Mouse (Mus musculus) forelimb bud, embryonic 11.5 days (tissue): ENCODE data around the gene Mars.
A peak's percentile ranks its signal among the peaks of the same experiment; 100 is the strongest.
"Not testable (repeated sequence)": the region's sequence is repeated elsewhere in the genome, so short reads cannot be mapped to it uniquely, and the experiment has no call there.

Source experiments
- DNase-seq: peaks from one replicate; pipeline ENCODE4 v3.0.0-alpha.2; 2012; ENCODE audit warnings: low read depth, low spot score

The Mars gene

DNA sequence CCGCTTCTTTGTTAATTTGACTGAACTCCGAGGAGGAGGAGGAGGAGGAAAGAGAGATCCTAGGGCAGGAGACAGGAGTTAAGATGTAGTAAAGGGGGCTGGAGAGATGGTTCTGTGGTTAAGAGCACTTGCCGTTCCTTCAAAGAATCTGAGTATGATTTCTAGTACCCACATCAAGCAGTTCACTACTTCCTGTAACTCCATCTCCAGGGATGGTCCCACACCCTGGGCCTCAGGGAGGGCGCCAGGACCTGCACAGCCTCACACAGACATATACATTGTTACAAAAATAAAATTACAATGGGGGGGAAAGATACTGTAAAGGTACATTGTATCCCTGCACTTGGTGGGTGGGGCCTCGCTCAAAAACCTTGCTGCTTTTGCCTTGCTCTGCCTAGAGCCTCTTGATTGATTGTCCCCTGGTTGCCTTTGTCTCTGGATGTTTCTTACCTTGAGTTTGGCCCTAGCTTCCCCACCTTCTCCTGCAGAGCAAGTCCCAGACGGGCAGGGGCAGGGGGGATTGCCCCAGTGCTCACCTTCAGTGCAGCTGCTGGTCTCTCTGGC is 26.0 kb upstream of the Mars start:
- no peak for DNase-seq

- no peak for DNase-seq
Observed at GRCm38 (mm10) chr10:127336952-127337351, 25.4 kb upstream of the Mars start.

GRCm38 (mm10) chr10:127335271-127335670 is 23.7 kb upstream of the Mars start:
- no peak for DNase-seq

- no peak for DNase-seq
Observed at GRCm38 (mm10) chr10:127333152-127333551, 21.6 kb upstream of the Mars start.

DNA sequence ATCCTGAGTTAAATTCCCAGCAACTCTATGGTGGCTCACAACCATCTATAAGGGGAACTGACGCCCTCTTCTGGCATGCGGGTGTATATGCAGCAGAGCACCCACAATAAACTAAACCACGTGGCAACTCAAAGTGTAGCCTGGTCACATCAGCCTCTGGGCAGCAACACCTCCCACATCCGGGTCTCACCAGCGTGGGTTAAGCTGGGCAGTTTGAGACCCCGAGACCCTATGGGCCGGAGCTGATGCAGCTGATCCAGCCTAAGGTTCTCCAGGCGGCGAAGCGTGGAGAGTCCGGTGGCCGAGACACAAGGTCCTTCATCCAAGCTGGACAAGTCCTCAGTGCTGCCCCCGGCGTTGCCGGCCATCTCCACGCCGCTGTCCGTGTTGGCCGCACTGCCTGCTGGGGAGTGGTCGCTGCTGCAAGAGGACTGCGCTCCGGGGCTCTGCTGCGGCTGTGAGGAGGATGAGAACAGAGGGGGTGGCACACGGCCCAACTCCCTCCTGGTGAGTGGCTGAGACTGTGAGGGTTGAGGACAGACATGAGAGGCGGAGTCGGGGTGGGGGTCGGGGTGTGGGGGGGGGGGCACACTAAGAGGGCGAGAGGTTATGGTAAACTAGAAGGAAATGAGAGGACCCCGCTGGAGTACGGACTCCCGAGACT is 20.8 kb upstream of the Mars start:
- no peak for DNase-seq

- no peak for DNase-seq
Observed at GRCm38 (mm10) chr10:127330212-127330611, 18.6 kb upstream of the Mars start.

- DNase-seq: no peak
Observed at GRCm38 (mm10) chr10:127327461-127328145, 16.0 kb upstream of the Mars start.

- no peak for DNase-seq
Observed at GRCm38 (mm10) chr10:127326828-127327227, 15.2 kb upstream of the Mars start.

DNA sequence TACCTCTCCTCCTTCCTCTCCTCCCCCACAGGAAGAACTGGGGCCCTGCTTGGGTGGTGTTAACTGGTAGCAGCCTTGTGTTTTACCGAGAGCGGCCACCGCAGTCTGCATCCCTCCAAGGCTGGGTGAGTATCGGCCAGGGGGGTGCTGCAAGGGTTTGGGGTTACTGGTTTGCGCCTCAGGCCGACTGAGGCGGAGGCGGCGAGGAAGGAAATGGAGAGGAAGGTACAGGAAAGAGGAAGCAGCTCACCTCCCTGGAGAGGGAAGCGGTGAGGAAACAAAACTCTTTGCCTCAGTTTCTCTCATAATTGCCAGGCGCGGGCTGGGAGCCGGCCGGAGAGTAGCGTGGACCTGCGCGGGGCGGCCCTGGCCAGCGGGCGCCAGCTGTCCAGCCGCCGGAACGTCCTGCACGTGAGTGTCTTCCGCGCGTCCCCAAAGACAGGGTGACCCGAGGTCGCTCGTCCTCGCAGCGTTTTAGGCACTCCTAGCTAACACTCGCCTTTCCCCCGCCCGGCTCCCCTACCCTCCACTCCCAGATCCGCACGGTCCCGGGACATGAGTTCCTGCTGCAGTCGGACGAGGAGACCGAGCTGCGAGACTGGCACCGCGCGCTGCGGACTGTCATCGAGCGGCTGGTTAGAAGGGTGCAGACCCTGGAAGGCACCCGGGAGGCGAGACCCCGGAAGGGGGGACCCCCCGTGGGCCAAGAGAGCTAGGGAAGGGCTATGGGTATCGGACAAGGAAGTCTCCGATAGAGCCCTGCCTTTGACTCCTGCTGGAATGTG is 14.6 kb upstream of the Mars start:
- no peak for DNase-seq

DNA sequence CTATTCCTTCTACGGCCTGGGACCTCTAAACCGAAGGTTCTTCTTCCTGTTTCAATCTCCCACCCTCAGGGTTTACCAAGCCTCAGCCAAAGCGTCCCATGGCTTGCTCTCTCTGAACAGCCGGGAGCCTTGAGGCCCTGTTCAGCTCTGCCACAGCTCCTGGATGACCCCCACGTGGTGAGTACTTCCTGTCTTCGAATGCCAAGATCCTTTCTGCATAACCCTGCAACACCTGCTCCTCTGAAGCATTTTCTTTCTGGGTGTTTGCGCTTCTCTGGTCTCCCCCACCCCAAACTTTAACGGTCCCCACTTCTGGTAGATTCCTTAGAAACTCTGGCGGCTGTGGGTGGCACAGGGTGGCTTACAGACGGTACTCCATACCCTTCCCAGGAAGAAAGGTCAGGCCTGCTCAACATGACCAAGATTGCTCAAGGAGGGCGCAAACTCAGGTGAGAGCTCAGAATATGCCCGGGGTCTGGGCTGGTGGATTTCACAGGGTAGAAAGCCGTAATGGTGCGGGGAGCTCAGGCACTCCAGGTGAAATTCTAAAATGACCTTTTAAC is 13.9 kb upstream of the Mars start:
- no peak for DNase-seq

GRCm38 (mm10) chr10:127324495-127324894 is 12.9 kb upstream of the Mars start:
- DNase-seq: peak; percentile 70

GRCm38 (mm10) chr10:127323131-127323855 is 11.7 kb upstream of the Mars start:
- DNase-seq: no peak

- DNase-seq: no peak
Observed at GRCm38 (mm10) chr10:127322669-127323068, 11.1 kb upstream of the Mars start.

GRCm38 (mm10) chr10:127322178-127322577 is 10.6 kb upstream of the Mars start:
- no peak for DNase-seq

DNA sequence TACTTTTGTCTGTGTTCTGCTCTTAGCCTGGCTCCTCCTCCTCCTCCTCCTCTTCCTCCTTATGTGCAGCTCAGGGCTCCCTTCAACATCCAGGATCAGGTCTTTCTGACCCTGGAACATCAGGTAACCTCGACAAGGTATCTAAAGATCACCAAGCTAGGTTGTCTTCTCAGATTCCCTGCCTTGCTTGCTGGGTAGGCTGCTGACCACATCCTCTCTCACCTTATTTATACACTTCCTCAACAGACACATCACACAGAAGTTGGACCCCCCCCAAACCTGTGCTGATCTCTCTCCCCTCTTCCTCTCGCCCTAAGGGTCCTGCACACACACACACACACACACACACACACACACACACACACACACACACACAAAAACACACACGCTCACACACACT is 10.0 kb upstream of the Mars start, which contains the start of gene Arhgap9:
Arhgap9 (plus strand) TSS at position 344 of the 400 bp plus-strand sequence.
- DNase-seq: no peak

DNA sequence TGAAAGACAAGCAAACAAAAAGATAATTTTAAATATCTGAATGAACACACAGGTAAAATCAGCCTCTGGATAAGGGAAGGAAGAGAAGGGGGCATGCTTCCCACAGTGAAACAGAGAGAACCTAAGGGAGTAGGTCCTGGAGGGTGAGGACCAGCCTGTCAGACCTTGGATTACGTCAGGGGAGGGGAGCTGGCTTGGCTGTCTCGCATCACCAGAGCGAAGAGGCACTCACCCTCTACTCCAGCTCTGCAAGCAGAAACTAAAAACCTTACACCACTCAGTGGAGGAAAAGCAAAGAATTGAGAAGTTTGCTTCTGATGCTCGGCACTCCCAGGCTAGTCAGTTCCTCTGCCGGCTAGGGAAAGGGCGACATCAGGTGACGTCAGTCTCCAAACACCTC is 8.4 kb upstream of the Mars start:
- no peak for DNase-seq

DNA sequence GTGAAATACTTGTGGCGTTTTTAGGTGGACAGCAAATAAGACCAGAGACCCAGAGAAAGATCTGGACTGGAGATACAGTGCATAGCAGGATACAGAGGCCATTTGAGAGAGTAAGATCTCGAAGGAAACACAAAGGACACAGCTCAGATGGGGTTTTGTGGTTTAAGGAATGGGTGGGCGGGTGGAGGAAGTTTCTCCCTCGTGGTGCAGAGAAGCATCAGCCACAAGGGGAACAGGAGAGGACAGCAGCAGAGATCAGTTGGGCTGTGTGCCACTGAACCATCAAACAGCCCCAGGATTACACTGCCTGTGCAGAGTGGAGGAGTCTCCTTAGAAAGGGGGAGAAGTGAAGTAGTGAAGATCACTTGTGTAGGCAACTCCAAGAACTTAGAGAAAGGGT is 6.4 kb upstream of the Mars start:
- DNase-seq: no peak

DNA sequence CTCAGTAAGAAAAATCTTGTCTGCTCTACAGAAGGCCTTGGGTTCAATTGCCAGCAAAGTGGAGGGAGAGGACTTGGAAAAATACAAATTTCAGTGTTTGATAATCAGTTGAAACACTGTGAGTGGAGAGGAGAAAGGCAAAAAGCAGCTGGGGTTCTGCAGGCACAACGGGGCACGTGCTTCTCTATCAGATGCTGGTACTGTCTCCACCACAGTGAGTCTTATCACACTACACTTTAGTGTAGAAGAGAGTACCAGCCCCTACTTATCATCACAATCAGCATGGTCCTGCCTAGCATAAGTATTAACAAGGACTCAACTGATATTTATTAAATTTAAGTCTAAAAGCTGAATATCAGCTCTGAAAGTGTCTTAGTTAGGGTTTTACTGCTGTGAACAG is 5.7 kb upstream of the Mars start:
- no peak for DNase-seq

- DNase-seq: not testable (repeated sequence)
Observed at GRCm38 (mm10) chr10:127314950-127315349, 3.4 kb upstream of the Mars start.

- DNase-seq: not testable (repeated sequence)
Observed at GRCm38 (mm10) chr10:127313516-127313915, 1.9 kb upstream of the Mars start.

GRCm38 (mm10) chr10:127312858-127313257 is 1.3 kb upstream of the Mars start:
- no peak for DNase-seq
